Mouse (Mus musculus) spleen, postnatal 0 days (tissue): ENCODE measurements around the gene Tpmt. TPM values are rescaled to one million over a fixed set of nuclear protein-coding genes. Genes with fewer than 3 reads are reported as not detected.

Source experiments
- polyA plus RNA-seq: library from polyadenylated mRNA; unstranded; fragments of >200 nt; fragmentation: Nextera tagmentation; extraction: Ambion mirVana; gene quantifications from 2 replicates; pipeline ENCODE4 v1.2.1, GENCODE M21; 2015

Tpmt gene
- 2.8 and 4.8 TPM in 2 replicates for polyA plus RNA-seq

GRCm38 (mm10) chr13:47044617-47044947, at the start of gene Tpmt:
TSS of gene Tpmt (minus strand) at chr13:47044737.

GRCm38 (mm10) chr13:47043030-47043680, 1.4 kb downstream of the Tpmt start, which contains the start of gene Kdm1b:
TSS of gene Kdm1b (plus strand) at chr13:47043499.

GRCm38 (mm10) chr13:47014334-47015194, 30.0 kb downstream of the Tpmt start, which contains the start of gene Nhlrc1:
TSS of gene Nhlrc1 (minus strand) at chr13:47014850.

Other genes with a start within 250 kb of the Tpmt start
- 5.8 and 7.6 TPM in 2 replicates for gene Kif13a, start 114.9 kb downstream of the Tpmt start, polyA plus RNA-seq
- gene Nhlrc1, start 29.9 kb downstream of the Tpmt start, polyA plus RNA-seq: 0.32 and 0.70 TPM in 2 replicates
- gene Kdm1b, start 1.2 kb downstream of the Tpmt start, polyA plus RNA-seq: 2.5 and 3.5 TPM in 2 replicates
- 573 and 689 TPM in 2 replicates for gene Dek, start 61.5 kb upstream of the Tpmt start, polyA plus RNA-seq
- 1.7 and 2.3 TPM in 2 replicates for gene Rnf144b, start 77.9 kb upstream of the Tpmt start, polyA plus RNA-seq